Mouse (Mus musculus) lung, adult 2 months (tissue): ENCODE measurements around the gene 9430097D07Rik.

Experiments used
- CTCF ChIP-seq: fragments of 200-500 bp; IDR thresholded peaks from 2 replicates; pipeline ENCODE4 v1.5.1; 2011; ENCODE audit warnings: mild to moderate bottlenecking, low read length, control low read depth; ENCODE audit not compliant: insufficient read depth
- POLR2A ChIP-seq: fragments of 200-500 bp; IDR thresholded peaks from 2 replicates; pipeline ENCODE4 v1.6.1; 2011; ENCODE audit warnings: low read depth, mild to moderate bottlenecking, control low read depth, low read length, borderline replicate concordance; ENCODE audit errors: extremely low read depth

DNA sequence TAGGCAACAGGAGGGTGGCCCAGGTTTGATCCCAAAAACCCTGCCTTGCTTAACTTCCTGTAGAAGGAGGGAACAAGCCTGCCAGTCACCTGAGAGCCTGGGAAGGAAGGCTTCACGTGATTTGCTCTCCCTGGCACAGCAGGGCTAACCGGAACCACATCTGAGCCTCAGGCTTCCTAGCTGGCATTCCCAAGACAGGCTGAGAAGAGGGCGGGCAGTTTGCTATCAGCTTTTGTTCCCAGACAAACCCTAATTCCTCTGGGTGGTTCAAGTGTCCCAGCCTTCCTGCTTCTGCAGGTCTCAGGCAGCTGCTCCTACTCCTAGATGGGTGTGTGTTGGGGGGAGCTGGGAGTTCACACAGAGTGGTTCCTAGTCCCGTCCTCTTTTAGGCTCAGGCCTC lies 20.0 kb downstream of the 9430097D07Rik start:
- TF ChIP-seq POLR2A: no peak
- no peak for TF ChIP-seq CTCF
